Mouse (Mus musculus): Measurements from ENCODE around the gene Rasl11a. TPM values are rescaled to one million over a fixed set of nuclear protein-coding genes. Genes with fewer than 3 reads are reported as not detected.

Rasl11a gene
- polyA plus RNA-seq (2015; fragmentation: Nextera tagmentation; extraction: Ambion mirVana): 12.7 and 15.2 TPM in 2 replicates

DNA sequence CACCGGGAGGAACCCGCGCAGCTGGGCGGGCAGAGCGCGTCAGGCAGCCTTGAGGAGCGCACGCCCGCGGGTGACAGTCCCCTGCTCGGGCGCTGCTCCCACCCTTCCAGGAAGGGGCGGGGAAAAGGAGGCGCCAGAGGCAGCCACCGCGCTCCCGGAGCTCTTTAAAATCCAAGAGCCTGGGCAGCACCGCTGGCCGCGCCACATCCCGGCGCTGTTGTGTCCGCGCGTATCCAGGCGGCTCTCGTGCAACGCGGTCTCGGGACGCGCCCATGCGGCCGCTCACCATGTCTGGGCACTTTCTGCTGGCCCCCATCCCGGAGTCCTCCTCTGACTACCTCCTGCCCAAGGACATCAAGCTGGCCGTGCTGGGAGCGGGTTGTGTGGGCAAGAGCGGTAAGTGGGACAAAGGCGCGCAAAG lies at the start of gene Rasl11a:
Gene Rasl11a, plus strand, starts transcription at position 127 of the 421 bp plus-strand sequence.
- H3K27ac ChIP-seq (replicated peaks): peak within 1 kb of the TSS; percentile 51
- WGBS: 0% methylated on average over 40 of the region's 40 CpGs
- ATAC-seq (ENCODE audit: low FRiP score): peak; percentile 89
- peak within 1 kb of the TSS; percentile 69 for H3K4me3 ChIP-seq (replicated peaks)
- peaks cover 26% of the 10 kb centered on the region for H3K4me1 ChIP-seq
- peak within 1 kb of the TSS; percentile 99 for H3K4me2 ChIP-seq
- H3K9me3 ChIP-seq (replicated peaks): no peaks in the 10 kb centered on the region
- H3K36me3 ChIP-seq: 0 out of 2 replicates have a peak, but pooled peaks cover under 1% of the 10 kb centered on the region
- H3K9ac ChIP-seq (replicated peaks): peak within 1 kb of the TSS; percentile 77
- H3K27me3 ChIP-seq (replicated peaks): no peaks in the 10 kb centered on the region

DNA sequence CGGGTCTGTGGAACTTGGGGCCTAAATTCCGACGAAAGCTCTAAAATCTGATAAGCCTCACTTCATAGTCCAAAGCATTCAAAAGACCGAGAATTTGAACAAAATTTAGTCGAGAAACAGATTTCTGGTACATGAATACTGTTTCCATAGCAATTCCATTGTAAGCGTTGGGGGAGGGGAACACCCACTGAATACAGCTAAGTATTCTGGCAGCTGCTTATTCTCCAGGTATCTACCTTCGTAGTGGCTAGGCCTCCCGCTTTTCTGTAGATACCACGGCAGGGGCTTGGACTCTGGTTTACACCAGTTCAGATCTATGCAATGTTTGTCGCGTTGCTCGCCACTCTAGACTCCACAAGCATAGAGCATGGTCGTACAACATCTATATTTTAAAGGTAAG lies 49.1 kb upstream of the Rasl11a start:
- no peak overlapping the region for H3K4me3 ChIP-seq (replicated peaks)
- ATAC-seq (ENCODE audit: low FRiP score): no peak
- no peaks in the 10 kb centered on the region for H3K9me3 ChIP-seq (replicated peaks)
- no peak overlapping the region for H3K4me2 ChIP-seq
- WGBS: 77% methylated on average over 13 of the region's 13 CpGs
- H3K9ac ChIP-seq (replicated peaks): no peak overlapping the region
- H3K27ac ChIP-seq (replicated peaks): no peak overlapping the region
- H3K4me1 ChIP-seq: peaks cover 34% of the 10 kb centered on the region
- H3K27me3 ChIP-seq (replicated peaks): no peaks in the 10 kb centered on the region
- no peaks in the 10 kb centered on the region for H3K36me3 ChIP-seq

DNA sequence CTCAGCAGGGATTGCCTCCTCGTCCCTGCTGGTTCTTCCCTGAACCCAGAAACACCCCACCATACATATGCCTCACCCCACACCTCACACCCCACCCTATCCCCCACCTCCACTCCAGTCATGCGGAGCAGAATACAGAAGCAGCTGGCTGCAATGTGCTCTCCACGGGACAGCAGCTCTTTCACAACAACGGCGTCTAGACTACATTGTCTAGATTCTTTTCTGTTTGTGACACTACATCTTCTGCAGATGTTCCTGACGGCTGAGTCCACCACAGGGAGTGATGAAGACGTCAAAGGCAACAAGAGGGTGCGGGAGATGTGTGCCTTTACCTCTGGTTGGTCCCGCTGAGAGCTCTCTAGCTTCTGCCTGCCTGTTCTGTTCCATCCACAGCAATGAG lies 46.8 kb upstream of the Rasl11a start:
- no peak for ATAC-seq (ENCODE audit: low FRiP score)
- no peaks in the 10 kb centered on the region for H3K27me3 ChIP-seq (replicated peaks)
- H3K9ac ChIP-seq (replicated peaks): no peak overlapping the region
- no peak overlapping the region for H3K4me2 ChIP-seq
- H3K4me1 ChIP-seq: peaks cover 12% of the 10 kb centered on the region
- 40% methylated on average over 9 of the region's 9 CpGs for WGBS
- H3K9me3 ChIP-seq (replicated peaks): peaks cover 4% of the 10 kb centered on the region; the same call in 1 of the 2 replicates
- no peak overlapping the region for H3K27ac ChIP-seq (replicated peaks)
- H3K36me3 ChIP-seq: no peaks in the 10 kb centered on the region
- H3K4me3 ChIP-seq (replicated peaks): no peak overlapping the region

DNA sequence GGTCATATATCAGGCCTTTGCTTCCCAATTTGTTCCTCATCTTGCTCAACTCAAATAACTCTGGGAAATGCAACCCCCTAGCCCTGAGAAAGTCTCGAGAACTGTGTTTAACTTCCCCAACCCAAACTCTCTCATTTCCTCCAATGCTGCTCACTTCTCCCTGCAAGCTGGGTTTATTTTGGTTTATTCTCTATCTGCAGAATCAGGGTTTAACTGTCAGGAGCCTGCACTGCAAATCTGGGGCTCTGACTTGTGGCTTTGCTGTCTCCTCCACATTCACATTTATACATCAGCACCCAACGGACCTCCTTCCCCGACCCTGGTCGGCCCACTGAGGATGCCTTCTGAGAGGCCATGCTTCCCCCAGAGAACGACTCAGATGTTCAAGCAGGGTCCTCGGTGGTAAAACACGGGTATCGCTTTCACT lies 38.9 kb upstream of the Rasl11a start:
- Histone ChIP-seq H3K4me3 (replicated peaks) (no peak overlapping the region), H3K4me1 (no peaks in the 10 kb centered on the region), H3K9ac (replicated peaks) (no peak overlapping the region), H3K27me3 (replicated peaks) (no peaks in the 10 kb centered on the region), H3K36me3 (no peaks in the 10 kb centered on the region), H3K4me2 (no peak overlapping the region), H3K9me3 (replicated peaks) (peaks cover 4% of the 10 kb centered on the region; the same call in 1 of the 2 replicates), H3K27ac (replicated peaks) (no peak overlapping the region)
- WGBS: 83% methylated on average over 8 of the region's 8 CpGs
- no peak for ATAC-seq (ENCODE audit: low FRiP score)

DNA sequence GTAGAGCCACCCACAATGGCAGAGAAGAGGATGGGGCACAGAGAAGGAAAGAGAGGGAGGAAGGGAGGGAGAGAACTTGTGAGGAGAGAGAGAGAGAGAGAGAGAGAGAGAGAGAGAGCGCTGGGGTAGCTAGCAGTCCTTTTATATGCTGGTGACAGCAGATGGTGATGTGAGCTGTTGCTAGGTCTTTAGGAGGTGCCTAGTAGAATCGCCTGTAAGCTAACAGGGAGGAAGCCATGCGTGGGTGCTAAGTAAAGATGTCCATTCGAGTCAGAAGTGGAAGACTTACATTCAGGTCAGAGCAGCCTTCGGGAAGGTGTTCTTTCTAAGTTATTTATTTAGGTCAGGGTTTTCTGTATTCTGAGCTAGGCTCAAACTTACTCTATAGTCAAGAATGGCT lies 34.9 kb upstream of the Rasl11a start:
- no peak for ATAC-seq (ENCODE audit: low FRiP score)
- Histone ChIP-seq H3K27ac (replicated peaks) (no peak overlapping the region), H3K36me3 (no peaks in the 10 kb centered on the region), H3K4me1 (no peaks in the 10 kb centered on the region), H3K9me3 (replicated peaks) (no peaks in the 10 kb centered on the region), H3K9ac (replicated peaks) (no peak overlapping the region), H3K4me2 (no peak overlapping the region), H3K4me3 (replicated peaks) (no peak overlapping the region), H3K27me3 (replicated peaks) (no peaks in the 10 kb centered on the region)
- WGBS: 80% methylated on average over 5 of the region's 5 CpGs

DNA sequence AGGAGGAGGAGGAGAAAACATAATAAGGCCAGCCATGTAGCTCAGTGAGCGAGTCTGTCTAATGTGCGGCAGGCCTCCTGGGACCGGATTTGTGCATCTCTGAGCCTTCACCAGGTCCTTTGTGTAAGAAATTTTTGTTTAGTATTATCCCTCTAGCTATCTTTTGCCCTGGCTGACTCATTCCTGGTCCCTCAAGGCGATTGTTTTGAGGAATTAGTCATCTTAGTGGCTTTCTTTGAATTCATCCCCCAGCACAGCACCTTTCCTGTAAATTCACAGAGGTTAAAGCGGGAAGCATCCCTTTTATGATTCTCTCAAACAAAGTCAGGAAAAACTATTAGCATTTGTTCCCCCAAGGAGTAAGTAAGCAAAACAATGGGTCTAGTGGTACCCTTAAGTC lies 32.0 kb upstream of the Rasl11a start:
- Histone ChIP-seq H3K9ac (replicated peaks) (no peak overlapping the region), H3K9me3 (replicated peaks) (no peaks in the 10 kb centered on the region), H3K4me2 (no peak overlapping the region), H3K27me3 (replicated peaks) (no peaks in the 10 kb centered on the region), H3K36me3 (no peaks in the 10 kb centered on the region), H3K4me1 (no peaks in the 10 kb centered on the region), H3K4me3 (replicated peaks) (no peak overlapping the region), H3K27ac (replicated peaks) (no peak overlapping the region)
- WGBS: 91% methylated on average over 5 of the region's 5 CpGs
- ATAC-seq (ENCODE audit: low FRiP score): no peak

DNA sequence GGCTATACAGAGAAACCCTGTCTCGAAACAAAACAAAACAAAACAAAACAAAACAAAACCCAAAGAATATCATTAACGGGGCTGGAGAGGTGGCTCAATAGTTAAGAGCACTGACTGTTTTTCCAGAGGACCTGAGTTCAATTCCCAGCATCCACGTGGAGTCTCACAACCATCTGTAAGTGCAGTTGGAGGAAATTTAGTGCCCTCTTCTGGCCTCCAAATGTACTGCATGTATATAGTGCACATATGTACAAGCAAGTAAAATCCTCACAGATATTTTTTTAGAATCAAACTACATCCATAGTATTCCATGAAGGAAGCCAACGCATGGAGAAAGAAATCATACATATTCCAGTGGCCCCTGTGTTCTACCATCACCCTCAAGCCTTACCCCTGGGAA lies 31.4 kb upstream of the Rasl11a start:
- no peak overlapping the region for H3K9ac ChIP-seq (replicated peaks)
- H3K27me3 ChIP-seq (replicated peaks): no peaks in the 10 kb centered on the region
- ATAC-seq (ENCODE audit: low FRiP score): no peak
- H3K4me1 ChIP-seq: no peaks in the 10 kb centered on the region
- no peak overlapping the region for H3K4me3 ChIP-seq (replicated peaks)
- H3K4me2 ChIP-seq: no peak overlapping the region
- 88% methylated on average over 4 of the region's 4 CpGs for WGBS
- no peaks in the 10 kb centered on the region for H3K9me3 ChIP-seq (replicated peaks)
- H3K27ac ChIP-seq (replicated peaks): no peak overlapping the region
- H3K36me3 ChIP-seq: no peaks in the 10 kb centered on the region

DNA sequence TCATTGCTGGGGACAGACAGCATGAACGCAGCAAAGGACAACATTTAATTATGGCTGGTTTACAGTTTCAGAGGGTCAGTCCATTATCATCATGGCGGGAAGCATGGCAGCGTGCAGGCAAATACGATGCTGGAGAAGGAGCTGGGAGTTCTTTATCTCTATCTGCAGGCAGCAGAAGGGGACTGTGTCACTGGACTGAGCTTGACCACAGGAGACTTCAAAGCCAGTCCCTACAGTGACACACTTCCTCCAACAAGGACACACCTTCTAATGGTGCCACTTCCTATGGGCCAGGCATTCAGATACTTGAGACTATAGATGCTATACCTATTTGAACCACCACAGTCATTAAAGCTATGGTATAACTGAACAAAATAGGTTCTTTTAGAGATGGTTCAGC lies 29.5 kb upstream of the Rasl11a start:
- H3K4me1 ChIP-seq: no peaks in the 10 kb centered on the region
- no peak overlapping the region for H3K4me3 ChIP-seq (replicated peaks)
- H3K27me3 ChIP-seq (replicated peaks): no peaks in the 10 kb centered on the region
- ATAC-seq (ENCODE audit: low FRiP score): no peak
- H3K4me2 ChIP-seq: no peak overlapping the region
- no peak overlapping the region for H3K27ac ChIP-seq (replicated peaks)
- H3K9me3 ChIP-seq (replicated peaks): no peaks in the 10 kb centered on the region
- no peaks in the 10 kb centered on the region for H3K36me3 ChIP-seq
- H3K9ac ChIP-seq (replicated peaks): no peak overlapping the region
- 84% methylated on average over 4 of the region's 4 CpGs for WGBS

DNA sequence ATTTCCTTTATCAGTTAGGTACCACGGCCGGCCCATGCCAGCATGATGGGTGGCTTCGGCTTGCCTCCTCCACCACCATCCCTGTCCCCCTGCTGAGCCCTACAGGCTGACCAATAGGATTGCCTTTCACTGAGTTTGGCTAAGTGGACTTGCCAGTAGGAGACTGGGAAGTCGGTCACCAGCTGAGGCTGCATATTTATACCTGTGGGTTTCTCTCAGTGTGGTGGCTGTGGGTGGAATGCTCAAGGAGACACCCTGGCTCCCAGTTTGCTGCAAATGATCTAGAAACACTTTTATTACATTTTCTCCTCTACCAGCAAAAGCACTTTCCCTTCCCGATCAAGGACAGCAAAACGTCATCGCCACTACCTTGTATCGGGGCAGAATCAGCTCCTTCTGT lies 27.3 kb upstream of the Rasl11a start:
- Histone ChIP-seq H3K9ac (replicated peaks) (no peak overlapping the region), H3K4me3 (replicated peaks) (no peak overlapping the region), H3K36me3 (no peaks in the 10 kb centered on the region), H3K9me3 (replicated peaks) (no peaks in the 10 kb centered on the region), H3K4me1 (no peaks in the 10 kb centered on the region), H3K27ac (replicated peaks) (no peak overlapping the region), H3K27me3 (replicated peaks) (no peaks in the 10 kb centered on the region), H3K4me2 (no peak overlapping the region)
- no peak for ATAC-seq (ENCODE audit: low FRiP score)
- WGBS: 85% methylated on average over 8 of the region's 8 CpGs

DNA sequence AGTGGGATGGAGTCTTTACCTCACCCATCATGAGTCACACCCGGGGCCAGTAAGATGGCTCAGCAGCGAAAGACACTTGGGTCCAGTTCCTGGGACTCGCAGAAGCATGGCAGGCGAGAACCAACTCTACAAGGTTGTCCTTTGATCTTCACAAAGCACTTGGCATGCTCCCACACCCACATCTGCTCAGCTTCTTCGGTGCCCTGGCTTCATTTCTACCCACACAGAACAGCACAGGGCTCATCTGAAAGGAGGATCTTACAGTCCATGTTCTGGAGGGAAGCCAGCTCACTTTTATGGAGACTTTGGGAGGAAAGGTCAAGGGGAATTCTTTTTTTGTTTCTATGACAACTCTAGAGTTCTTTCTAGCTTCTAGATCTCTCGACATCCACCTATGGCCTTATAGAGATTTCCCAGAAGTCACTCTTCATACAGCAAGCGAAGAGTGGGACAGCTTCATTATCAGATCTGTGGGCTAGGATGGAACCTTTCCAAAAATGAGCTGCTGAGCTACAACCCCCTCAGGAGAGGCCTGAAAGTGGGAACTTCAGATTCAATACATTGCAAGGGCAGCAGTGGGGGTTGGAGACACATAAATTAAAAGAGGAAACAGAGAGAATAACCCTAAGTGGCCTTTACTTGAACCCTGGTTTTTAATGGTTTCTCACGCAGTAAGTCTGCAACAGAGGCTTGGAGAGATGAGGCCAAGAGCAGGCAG lies 25.8 kb upstream of the Rasl11a start:
- no peak for ATAC-seq (ENCODE audit: low FRiP score)

DNA sequence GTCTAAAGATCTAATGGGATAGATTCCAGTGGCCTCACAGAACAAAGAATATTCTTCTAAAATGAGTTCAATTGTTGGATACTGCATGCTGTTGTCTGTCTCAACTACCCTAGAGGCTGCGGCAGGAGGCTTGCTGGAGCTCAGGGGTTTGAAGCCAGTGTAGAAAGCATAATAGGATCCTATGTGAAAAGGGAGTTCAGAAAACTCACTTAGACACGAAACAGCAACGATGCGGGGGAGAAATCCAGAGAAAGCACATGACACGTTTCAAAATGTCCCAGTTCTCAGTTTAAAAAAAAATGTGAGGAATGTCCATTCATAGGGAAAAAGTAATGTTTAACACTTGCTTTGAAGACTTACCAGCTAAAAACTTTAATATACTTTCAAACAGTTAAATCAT lies 21.9 kb upstream of the Rasl11a start:
- ATAC-seq (ENCODE audit: low FRiP score): no peak
- Histone ChIP-seq H3K4me3 (replicated peaks) (no peak overlapping the region), H3K4me2 (no peak overlapping the region), H3K27ac (replicated peaks) (no peak overlapping the region), H3K36me3 (no peaks in the 10 kb centered on the region), H3K9me3 (replicated peaks) (no peaks in the 10 kb centered on the region), H3K4me1 (0 out of 2 replicates have a peak, but pooled peaks cover 2% of the 10 kb centered on the region), H3K27me3 (replicated peaks) (no peaks in the 10 kb centered on the region), H3K9ac (replicated peaks) (no peak overlapping the region)
- WGBS: 86% methylated on average over 5 of the region's 5 CpGs

More for the DNA sequence above, 25.8 kb upstream of the Rasl11a start:
- Histone ChIP-seq H3K4me3 (replicated peaks) (no peak overlapping the region), H3K4me2 (no peak overlapping the region), H3K27ac (replicated peaks) (no peak overlapping the region), H3K36me3 (no peaks in the 10 kb centered on the region), H3K4me1 (no peaks in the 10 kb centered on the region), H3K9ac (replicated peaks) (no peak overlapping the region), H3K27me3 (replicated peaks) (no peaks in the 10 kb centered on the region), H3K9me3 (replicated peaks) (no peaks in the 10 kb centered on the region)
- WGBS: 56% methylated on average over 8 of the region's 8 CpGs

DNA sequence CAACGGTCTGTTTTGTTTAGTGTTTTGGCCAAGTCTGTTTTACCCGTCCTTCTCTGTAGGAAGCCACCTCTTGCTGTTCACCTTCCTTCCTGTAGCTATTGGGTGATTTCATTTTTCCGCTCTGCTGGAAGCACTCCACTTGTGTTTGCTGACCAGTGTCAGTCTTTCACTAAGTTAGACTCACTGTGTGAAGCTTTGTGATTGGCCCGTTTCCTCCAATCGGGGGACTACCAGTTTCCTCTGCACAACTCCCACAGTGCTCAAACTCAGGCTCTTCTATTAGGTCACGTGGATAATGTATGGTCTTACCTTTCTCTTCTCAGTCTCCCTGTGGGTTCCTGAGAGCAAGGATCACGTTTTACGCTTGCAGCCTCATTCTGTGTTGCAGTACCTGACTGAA lies 15.3 kb upstream of the Rasl11a start:
- Histone ChIP-seq H3K4me2 (no peak overlapping the region), H3K4me3 (replicated peaks) (no peak overlapping the region), H3K9me3 (replicated peaks) (no peaks in the 10 kb centered on the region), H3K36me3 (no peaks in the 10 kb centered on the region), H3K9ac (replicated peaks) (no peak overlapping the region), H3K4me1 (peaks cover 21% of the 10 kb centered on the region), H3K27me3 (replicated peaks) (no peaks in the 10 kb centered on the region), H3K27ac (replicated peaks) (no peak overlapping the region)
- 57% methylated on average over 8 of the region's 8 CpGs for WGBS
- no peak for ATAC-seq (ENCODE audit: low FRiP score)
